Mouse (Mus musculus) myocyte (in vitro differentiated cells): ENCODE measurements around the gene Slc37a1. TPM values are rescaled to one million over a fixed set of nuclear protein-coding genes. Genes with fewer than 3 reads are reported as not detected.

ENCODE experiments used
- H3K27me3 ChIP-seq: one replicate; pipeline ENCODE4 v1.6.1; 2011; ENCODE audit not compliant: control insufficient read depth, insufficient read depth, insufficient read length
- H3K36me3 ChIP-seq: one replicate; pipeline ENCODE4 v1.6.1; 2011; ENCODE audit not compliant: control insufficient read depth, insufficient read depth
- H3K4me2 ChIP-seq: one replicate; pipeline ENCODE4 v1.6.1; 2011; ENCODE audit warnings: low read depth, control low read depth
- H3K4me3 ChIP-seq: one replicate; pipeline ENCODE4 v1.5.1; 2011; ENCODE audit warnings: mild to moderate bottlenecking, control low read depth, moderate library complexity
- H3K79me2 ChIP-seq: one replicate; pipeline ENCODE4 v1.6.1; 2011; ENCODE audit not compliant: control insufficient read depth, insufficient read depth
- H3ac ChIP-seq: one replicate; pipeline ENCODE4 v1.6.1; 2011; ENCODE audit not compliant: control insufficient read depth, insufficient read length
- CEBPB ChIP-seq: IDR thresholded peaks from 2 replicates; pipeline ENCODE4 v1.6.1; 2011; ENCODE audit warnings: mild to moderate bottlenecking, moderate library complexity; ENCODE audit not compliant: poor library complexity, insufficient read depth, severe bottlenecking
- E2F4 ChIP-seq: IDR thresholded peaks from one replicate; pipeline ENCODE4 v1.6.1; 2011; ENCODE audit warnings: mild to moderate bottlenecking, control low read depth, moderate library complexity; ENCODE audit not compliant: insufficient read depth
- MAX ChIP-seq: IDR thresholded peaks from one replicate; pipeline ENCODE4 v1.6.1; 2011; ENCODE audit warnings: low read depth, mild to moderate bottlenecking, control low read depth
- MYOD1 ChIP-seq, 3 experiments: IDR thresholded peaks; one replicate each; pipeline ENCODE4 v1.6.1; 2011; ENCODE audit warnings: control low read depth in 2 of 3, low read depth in 2 of 3, mild to moderate bottlenecking in 2 of 3, moderate library complexity in 1 of 3; ENCODE audit not compliant: insufficient read length in 2 of 3, control insufficient read depth in 1 of 3
- MYOG ChIP-seq, 3 experiments: IDR thresholded peaks; one replicate each; pipeline ENCODE4 v1.6.1; 2011; ENCODE audit warnings: control low read depth in 2 of 3, low read depth in 2 of 3, mild to moderate bottlenecking in 2 of 3; ENCODE audit not compliant: insufficient read length in 2 of 3, control insufficient read depth in 1 of 3, insufficient read depth in 1 of 3
- POLR2A ChIP-seq: IDR thresholded peaks from one replicate; pipeline ENCODE4 v1.6.1; 2011; ENCODE audit warnings: low read depth, mild to moderate bottlenecking, control low read depth, moderate library complexity; ENCODE audit not compliant: insufficient read length
- POLR2AphosphoS2 ChIP-seq: IDR thresholded peaks from one replicate; pipeline ENCODE4 v1.6.1; 2011; ENCODE audit warnings: low read depth, control low read depth; ENCODE audit not compliant: insufficient read length
- REST ChIP-seq: IDR thresholded peaks from one replicate; pipeline ENCODE4 v1.6.1; 2011; ENCODE audit warnings: mild to moderate bottlenecking, control low read depth, moderate library complexity; ENCODE audit not compliant: insufficient read depth, insufficient read length
- SRF ChIP-seq: IDR thresholded peaks from one replicate; pipeline ENCODE4 v1.6.1; 2011; ENCODE audit warnings: low read depth; ENCODE audit not compliant: control insufficient read depth, insufficient read length
- TCF12 ChIP-seq: IDR thresholded peaks from one replicate; pipeline ENCODE4 v1.6.1; 2011; ENCODE audit warnings: mild to moderate bottlenecking, control low read depth; ENCODE audit not compliant: poor library complexity, insufficient read depth, severe bottlenecking
- TCF3 ChIP-seq: IDR thresholded peaks from one replicate; pipeline ENCODE4 v1.6.1; 2011; ENCODE audit warnings: low read depth, control low read depth; ENCODE audit not compliant: insufficient read length
- USF1 ChIP-seq: IDR thresholded peaks from one replicate; pipeline ENCODE4 v1.6.1; 2011; ENCODE audit warnings: low read depth, mild to moderate bottlenecking, control low read depth, moderate library complexity
- polyA plus RNA-seq: library from polyadenylated mRNA; unstranded; fragments of >200 nt; fragmentation: generic; extraction: Trizol; gene quantifications from one replicate; pipeline ENCODE4 v1.2.1, GENCODE M21; 2012; ENCODE audit warnings: missing spikeins

Gene Slc37a1
- polyA plus RNA-seq, 1 experiment: 0.12 TPM

GRCm38 (mm10) chr17:31265831-31266230 lies 20.8 kb upstream of the Slc37a1 start:
- H3K4me3 ChIP-seq: no peak overlapping the region
- H3K79me2 ChIP-seq: no peaks in the 10 kb centered on the region
- no peak overlapping the region for H3K4me2 ChIP-seq
- no peaks in the 10 kb centered on the region for H3K36me3 ChIP-seq
- TF ChIP-seq TCF12 (no peak), E2F4 (no peak), POLR2AphosphoS2 (no peak), USF1 (no peak), MYOD1 (IDR thresholded peaks at IDR 0.05; ENCODE audit: control insufficient read depth in 1 of 3, insufficient read length in 2 of 3, low read depth in 2 of 3) (no peak), MAX (no peak), MYOG (IDR thresholded peaks at IDR 0.05; ENCODE audit: control insufficient read depth in 1 of 3, insufficient read depth in 1 of 3, insufficient read length in 2 of 3, low read depth in 2 of 3) (no peak)
- H3ac ChIP-seq: no peak overlapping the region
- H3K27me3 ChIP-seq: peaks cover 18% of the 10 kb centered on the region

GRCm38 (mm10) chr17:31266321-31266950 lies 20.2 kb upstream of the Slc37a1 start:
- H3K36me3 ChIP-seq: no peaks in the 10 kb centered on the region
- H3ac ChIP-seq: no peak overlapping the region
- H3K79me2 ChIP-seq: no peaks in the 10 kb centered on the region
- H3K4me3 ChIP-seq: no peak overlapping the region
- TF ChIP-seq MYOG (IDR thresholded peaks at IDR 0.05; ENCODE audit: control insufficient read depth in 1 of 3, insufficient read depth in 1 of 3, insufficient read length in 2 of 3, low read depth in 2 of 3): no peak
- no peak for TF ChIP-seq USF1
- TF ChIP-seq REST: no peak
- no peak for TF ChIP-seq SRF
- H3K4me2 ChIP-seq: no peak overlapping the region
- peaks cover 13% of the 10 kb centered on the region for H3K27me3 ChIP-seq

GRCm38 (mm10) chr17:31267138-31267537 lies 19.5 kb upstream of the Slc37a1 start:
- no peak overlapping the region for H3K4me3 ChIP-seq
- no peak overlapping the region for H3ac ChIP-seq
- H3K4me2 ChIP-seq: no peak overlapping the region
- no peaks in the 10 kb centered on the region for H3K79me2 ChIP-seq
- TF ChIP-seq POLR2A (no peak), MAX (no peak), SRF (no peak), USF1 (no peak), MYOD1 (IDR thresholded peaks at IDR 0.05; ENCODE audit: control insufficient read depth in 1 of 3, insufficient read length in 2 of 3, low read depth in 2 of 3) (no peak), E2F4 (no peak), MYOG (IDR thresholded peaks at IDR 0.05; ENCODE audit: control insufficient read depth in 1 of 3, insufficient read depth in 1 of 3, insufficient read length in 2 of 3, low read depth in 2 of 3) (no peak), TCF12 (no peak), REST (no peak), TCF3 (no peak), CEBPB (no peak), POLR2AphosphoS2 (no peak)
- no peaks in the 10 kb centered on the region for H3K36me3 ChIP-seq
- H3K27me3 ChIP-seq: peaks cover 11% of the 10 kb centered on the region

GRCm38 (mm10) chr17:31267603-31268002 lies 19.0 kb upstream of the Slc37a1 start:
- Histone ChIP-seq H3K4me3 (no peak overlapping the region), H3K36me3 (no peaks in the 10 kb centered on the region), H3K27me3 (peaks cover 11% of the 10 kb centered on the region), H3K79me2 (no peaks in the 10 kb centered on the region), H3K4me2 (no peak overlapping the region), H3ac (no peak overlapping the region)
- no peak for TF ChIP-seq POLR2AphosphoS2
- no peak for TF ChIP-seq MYOG (IDR thresholded peaks at IDR 0.05; ENCODE audit: control insufficient read depth in 1 of 3, insufficient read depth in 1 of 3, insufficient read length in 2 of 3, low read depth in 2 of 3)
- no peak for TF ChIP-seq POLR2A
- no peak for TF ChIP-seq SRF
- no peak for TF ChIP-seq MAX

GRCm38 (mm10) chr17:31268016-31268415 lies 18.6 kb upstream of the Slc37a1 start:
- peaks cover 11% of the 10 kb centered on the region for H3K27me3 ChIP-seq
- no peak overlapping the region for H3K4me2 ChIP-seq
- no peak overlapping the region for H3ac ChIP-seq
- no peak for TF ChIP-seq MAX
- TF ChIP-seq CEBPB: no peak
- no peak for TF ChIP-seq POLR2AphosphoS2
- no peak for TF ChIP-seq MYOD1 (IDR thresholded peaks at IDR 0.05; ENCODE audit: control insufficient read depth in 1 of 3, insufficient read length in 2 of 3, low read depth in 2 of 3)
- TF ChIP-seq SRF: no peak
- TF ChIP-seq USF1: no peak
- TF ChIP-seq MYOG (IDR thresholded peaks at IDR 0.05; ENCODE audit: control insufficient read depth in 1 of 3, insufficient read depth in 1 of 3, insufficient read length in 2 of 3, low read depth in 2 of 3): no peak
- H3K79me2 ChIP-seq: no peaks in the 10 kb centered on the region
- H3K36me3 ChIP-seq: no peaks in the 10 kb centered on the region
- no peak overlapping the region for H3K4me3 ChIP-seq
